Mouse (Mus musculus) testis, adult 2 months (tissue): ENCODE measurements around the gene Mmp8. TPM values are rescaled to one million over a fixed set of nuclear protein-coding genes. Genes with fewer than 3 reads are reported as not detected.

Source experiments
- H3K27ac ChIP-seq: fragments of 200-500 bp; 2 replicates; pipeline ENCODE4 v1.5.1; 2012; ENCODE audit warnings: low read depth, low read length; ENCODE audit not compliant: control insufficient read depth, insufficient read depth
- H3K27me3 ChIP-seq: fragments of 200-500 bp; 2 replicates; pipeline ENCODE4 v1.6.1; 2012; ENCODE audit warnings: mild to moderate bottlenecking, low read length, moderate library complexity; ENCODE audit not compliant: control insufficient read depth, insufficient read depth
- H3K36me3 ChIP-seq: fragments of 200-500 bp; 2 replicates; pipeline ENCODE4 v1.6.1; 2012; ENCODE audit warnings: mild to moderate bottlenecking, low read length; ENCODE audit not compliant: control insufficient read depth, insufficient read depth
- H3K4me1 ChIP-seq: fragments of 200-500 bp; 2 replicates; pipeline ENCODE4 v1.6.1; 2012; ENCODE audit warnings: low read length; ENCODE audit not compliant: control insufficient read depth, insufficient read depth
- H3K4me3 ChIP-seq: fragments of 200-500 bp; 2 replicates; pipeline ENCODE4 v1.5.1; 2012; ENCODE audit warnings: low read depth, mild to moderate bottlenecking, low read length, moderate library complexity, mixed read lengths; ENCODE audit not compliant: control insufficient read depth
- CTCF ChIP-seq: fragments of 200-500 bp; IDR thresholded peaks from 2 replicates; pipeline ENCODE4 v1.5.1; 2012; ENCODE audit warnings: low read depth, mild to moderate bottlenecking, inconsistent platforms, low read length, moderate library complexity; ENCODE audit not compliant: control insufficient read depth, insufficient read depth, insufficient replicate concordance
- POLR2A ChIP-seq: fragments of 200-500 bp; IDR thresholded peaks from 2 replicates; pipeline ENCODE4 v1.6.1; 2012; ENCODE audit warnings: low read depth, mild to moderate bottlenecking, inconsistent platforms, low read length, moderate library complexity; ENCODE audit not compliant: control insufficient read depth
- polyA plus RNA-seq: library from polyadenylated mRNA; depleted of rRNA; stranded (reverse); fragments of >200 nt; gene quantifications from 2 replicates; pipeline ENCODE4 v1.2.3, GENCODE M21; 2012

Gene Mmp8
- polyA plus RNA-seq, 1 experiment: not detected

- no peaks in the 10 kb centered on the region for H3K4me1 ChIP-seq
- TF ChIP-seq POLR2A: no peak
- H3K27ac ChIP-seq: no peak overlapping the region
- H3K36me3 ChIP-seq: no peaks in the 10 kb centered on the region
- H3K4me3 ChIP-seq: no peak overlapping the region
- no peaks in the 10 kb centered on the region for H3K27me3 ChIP-seq
These were observed 13.9 kb downstream of the Mmp8 start for GRCm38 (mm10) chr9:7572188-7572587.

DNA sequence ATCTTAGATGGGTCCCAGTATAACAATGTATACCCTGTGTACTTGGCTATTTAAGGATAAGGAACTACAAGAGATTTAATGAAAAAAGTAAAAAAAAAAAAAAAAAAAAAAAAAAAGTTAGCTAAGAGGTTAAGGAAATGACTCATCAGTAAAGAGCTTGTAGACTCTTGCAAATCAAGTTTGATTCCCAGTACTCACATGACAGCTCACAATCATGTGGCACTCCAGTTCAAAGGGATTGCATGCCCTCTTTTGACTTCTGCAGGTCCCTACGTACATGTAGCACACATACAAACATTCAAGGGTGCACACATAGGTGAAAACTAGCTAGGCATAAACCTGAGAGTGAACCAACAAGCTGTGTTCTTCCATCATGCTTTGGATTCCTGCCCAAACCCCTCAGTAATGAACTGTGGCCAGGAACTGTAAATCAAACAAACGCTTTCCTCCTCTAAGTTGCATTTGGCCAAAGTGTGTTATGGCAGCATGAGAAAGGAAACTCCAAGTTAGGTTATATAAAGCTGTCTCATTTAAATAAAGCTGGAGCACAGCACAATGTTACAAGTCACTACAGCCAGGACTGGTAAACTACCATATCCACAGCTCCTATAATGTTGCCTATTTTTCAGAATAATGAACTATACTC is 14.5 kb downstream of the Mmp8 start:
- Histone ChIP-seq H3K36me3 (no peaks in the 10 kb centered on the region), H3K4me3 (no peak overlapping the region), H3K4me1 (no peaks in the 10 kb centered on the region), H3K27ac (no peak overlapping the region), H3K27me3 (no peaks in the 10 kb centered on the region)
- no peak for TF ChIP-seq CTCF
- no peak for TF ChIP-seq POLR2A

DNA sequence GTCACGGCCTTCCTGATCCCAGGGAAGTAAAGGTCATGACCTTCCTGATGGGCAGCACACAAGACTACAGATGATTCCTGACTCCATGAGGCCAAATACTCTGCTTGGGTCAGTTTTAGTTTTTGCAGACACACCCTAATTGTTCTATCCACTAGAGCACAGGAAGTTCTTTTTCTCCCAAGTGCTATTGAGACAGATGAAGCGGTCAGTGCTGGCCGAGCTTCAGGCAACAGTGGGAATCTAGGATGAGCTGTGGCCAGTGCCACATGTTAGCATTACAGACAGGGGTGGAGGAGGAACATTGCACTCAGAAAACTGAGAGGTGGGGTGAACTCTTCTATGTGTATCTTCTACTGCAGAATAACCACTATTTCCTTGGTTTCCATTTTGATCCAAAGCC is 17.3 kb downstream of the Mmp8 start:
- Histone ChIP-seq H3K27ac (no peak overlapping the region), H3K4me1 (no peaks in the 10 kb centered on the region), H3K27me3 (no peaks in the 10 kb centered on the region), H3K4me3 (no peak overlapping the region), H3K36me3 (no peaks in the 10 kb centered on the region)
- TF ChIP-seq POLR2A: no peak
- no peak for TF ChIP-seq CTCF

DNA sequence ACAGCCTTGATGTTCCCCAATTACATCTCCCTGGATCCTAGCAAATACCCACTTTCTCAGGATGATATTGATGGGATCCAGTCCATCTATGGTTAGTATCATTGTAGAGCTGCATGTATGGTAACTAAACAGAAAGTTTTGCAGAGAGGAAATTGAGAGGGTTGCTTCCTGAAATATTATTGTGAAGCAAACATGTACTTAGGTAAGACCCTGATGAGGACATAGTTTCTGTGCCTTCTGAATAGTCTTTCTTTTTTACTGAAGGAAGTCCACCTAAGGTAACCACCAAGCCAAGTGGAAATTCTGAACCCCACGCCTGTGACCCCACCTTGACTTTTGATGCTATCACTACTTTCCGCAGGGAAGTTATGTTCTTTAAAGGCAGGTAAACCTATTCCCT is 19.1 kb downstream of the Mmp8 start:
- H3K36me3 ChIP-seq: no peaks in the 10 kb centered on the region
- no peak overlapping the region for H3K27ac ChIP-seq
- no peaks in the 10 kb centered on the region for H3K27me3 ChIP-seq
- TF ChIP-seq POLR2A (no peak), CTCF (no peak)
- H3K4me3 ChIP-seq: no peak overlapping the region
- H3K4me1 ChIP-seq: no peaks in the 10 kb centered on the region

DNA sequence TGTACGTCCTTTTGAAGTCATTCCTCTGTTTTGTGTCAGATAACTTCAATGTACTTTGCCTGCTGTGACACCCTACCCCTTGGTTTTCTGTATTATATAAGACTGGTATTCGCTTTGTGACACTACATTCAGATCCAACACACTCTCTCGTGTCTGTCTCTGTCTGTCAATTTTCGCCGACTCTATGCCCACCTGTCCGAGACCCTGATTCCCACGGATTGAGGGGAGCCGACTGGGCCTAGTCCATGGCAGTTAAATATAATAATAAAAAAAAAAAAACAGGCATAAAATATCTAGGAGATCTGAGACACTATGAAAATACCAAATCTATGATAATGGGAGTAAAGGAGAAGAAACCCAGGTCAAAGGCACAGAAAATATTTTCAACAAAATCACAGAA is 31.8 kb downstream of the Mmp8 start:
- H3K27me3 ChIP-seq: no peaks in the 10 kb centered on the region
- no peaks in the 10 kb centered on the region for H3K4me1 ChIP-seq
- H3K36me3 ChIP-seq: no peaks in the 10 kb centered on the region
- no peak overlapping the region for H3K27ac ChIP-seq
- H3K4me3 ChIP-seq: no peak overlapping the region
- no peak for TF ChIP-seq CTCF
- TF ChIP-seq POLR2A: no peak

GRCm38 (mm10) chr9:7593272-7593812 is 35.1 kb downstream of the Mmp8 start:
- TF ChIP-seq CTCF: no peak
- TF ChIP-seq POLR2A: no peak
- Histone ChIP-seq H3K4me1 (no peaks in the 10 kb centered on the region), H3K36me3 (no peaks in the 10 kb centered on the region), H3K27ac (no peak overlapping the region), H3K27me3 (no peaks in the 10 kb centered on the region), H3K4me3 (no peak overlapping the region)

GRCm38 (mm10) chr9:7594816-7595540 is 36.7 kb downstream of the Mmp8 start:
- no peak overlapping the region for H3K27ac ChIP-seq
- no peak for TF ChIP-seq POLR2A
- peak; percentile 69; the same call in 1 of the 2 replicates for TF ChIP-seq CTCF
- H3K36me3 ChIP-seq: no peaks in the 10 kb centered on the region
- no peaks in the 10 kb centered on the region for H3K4me1 ChIP-seq
- no peaks in the 10 kb centered on the region for H3K27me3 ChIP-seq
- peak overlapping the region; percentile 65 for H3K4me3 ChIP-seq

- Histone ChIP-seq H3K27me3 (no peaks in the 10 kb centered on the region), H3K36me3 (no peaks in the 10 kb centered on the region), H3K4me1 (no peaks in the 10 kb centered on the region), H3K4me3 (no peak overlapping the region), H3K27ac (no peak overlapping the region)
- TF ChIP-seq CTCF: peak; percentile 43; the same call in 1 of the 2 replicates
- TF ChIP-seq POLR2A: no peak
These were observed 44.9 kb downstream of the Mmp8 start for GRCm38 (mm10) chr9:7602982-7603742.
